Mouse (Mus musculus): ENCODE results near the gene Hdac4. TPM values are rescaled to one million over a fixed set of nuclear protein-coding genes. Genes with fewer than 3 reads are reported as not detected.

Gene Hdac4
- polyA plus RNA-seq, 1 experiment from 2014 or later = 6.4 TPM

- no peak overlapping the region for H3K9ac ChIP-seq
Observed at GRCm38 (mm10) chr1:92104718-92105117, 90.8 kb downstream of the Hdac4 start.

GRCm38 (mm10) chr1:92103971-92104370 is 91.5 kb downstream of the Hdac4 start:
- no peaks in the 10 kb centered on the region for H3K27me3 ChIP-seq (replicated peaks)
- H3K36me3 ChIP-seq = no peaks in the 10 kb centered on the region
- no peak for ATAC-seq
- H3K4me3 ChIP-seq = no peak overlapping the region
- no peak overlapping the region for H3K27ac ChIP-seq
- H3K4me1 ChIP-seq = peaks cover 34% of the 10 kb centered on the region
- H3K9ac ChIP-seq = no peak overlapping the region
- no peaks in the 10 kb centered on the region for H3K9me3 ChIP-seq (replicated peaks)
- no peak overlapping the region for H3K4me2 ChIP-seq

More at GRCm38 (mm10) chr1:92104718-92105117, 90.8 kb downstream of the Hdac4 start:
- peaks cover 29% of the 10 kb centered on the region for H3K4me1 ChIP-seq
- H3K27me3 ChIP-seq (replicated peaks) = no peaks in the 10 kb centered on the region
- H3K27ac ChIP-seq = no peak overlapping the region
- H3K4me2 ChIP-seq = no peak overlapping the region
- ATAC-seq = no peak
- H3K9me3 ChIP-seq (replicated peaks) = no peaks in the 10 kb centered on the region
- H3K36me3 ChIP-seq = no peaks in the 10 kb centered on the region
- WGBS (ENCODE audit: insufficient replicate concordance) = 47% methylated on average over 3 of the region's 3 CpGs
- H3K4me3 ChIP-seq = no peak overlapping the region

GRCm38 (mm10) chr1:92103377-92103776 is 92.1 kb downstream of the Hdac4 start:
- Histone ChIP-seq H3K27me3 (replicated peaks) (no peaks in the 10 kb centered on the region), H3K9me3 (replicated peaks) (no peaks in the 10 kb centered on the region), H3K36me3 (no peaks in the 10 kb centered on the region), H3K4me3 (no peak overlapping the region), H3K9ac (no peak overlapping the region), H3K4me2 (no peak overlapping the region), H3K27ac (no peak overlapping the region), H3K4me1 (peaks cover 34% of the 10 kb centered on the region)
- no peak for ATAC-seq
- WGBS (ENCODE audit: insufficient replicate concordance) = 62% methylated on average over 3 of the region's 3 CpGs

- Histone ChIP-seq H3K36me3 (no peaks in the 10 kb centered on the region), H3K9me3 (replicated peaks) (no peaks in the 10 kb centered on the region), H3K4me1 (peaks cover 34% of the 10 kb centered on the region), H3K9ac (no peak overlapping the region), H3K4me3 (no peak overlapping the region), H3K27ac (no peak overlapping the region), H3K27me3 (replicated peaks) (no peaks in the 10 kb centered on the region), H3K4me2 (no peak overlapping the region)
- ATAC-seq = no peak
- WGBS (ENCODE audit: insufficient replicate concordance) = 82% methylated on average over 1 of the region's 1 CpGs
Observed at GRCm38 (mm10) chr1:92102825-92103224, 92.7 kb downstream of the Hdac4 start.

GRCm38 (mm10) chr1:92100371-92100891 is 95.1 kb downstream of the Hdac4 start:
- Histone ChIP-seq H3K27ac (no peak overlapping the region), H3K4me1 (peaks cover 34% of the 10 kb centered on the region), H3K9me3 (replicated peaks) (no peaks in the 10 kb centered on the region), H3K9ac (no peak overlapping the region), H3K4me2 (no peak overlapping the region), H3K27me3 (replicated peaks) (no peaks in the 10 kb centered on the region), H3K36me3 (no peaks in the 10 kb centered on the region), H3K4me3 (no peak overlapping the region)
- no peak; the same call in 1 of the 2 replicates for ATAC-seq
- 67% methylated on average over 4 of the region's 4 CpGs for WGBS (ENCODE audit: insufficient replicate concordance)

GRCm38 (mm10) chr1:92099964-92100363 is 95.5 kb downstream of the Hdac4 start:
- no peak overlapping the region for H3K4me3 ChIP-seq
- 70% methylated on average over 4 of the region's 4 CpGs for WGBS (ENCODE audit: insufficient replicate concordance)
- H3K36me3 ChIP-seq = no peaks in the 10 kb centered on the region
- H3K27ac ChIP-seq = no peak overlapping the region
- peaks cover 34% of the 10 kb centered on the region for H3K4me1 ChIP-seq
- no peak overlapping the region for H3K9ac ChIP-seq
- no peaks in the 10 kb centered on the region for H3K27me3 ChIP-seq (replicated peaks)
- no peak for ATAC-seq
- no peak overlapping the region for H3K4me2 ChIP-seq
- no peaks in the 10 kb centered on the region for H3K9me3 ChIP-seq (replicated peaks)

- no peak overlapping the region for H3K4me3 ChIP-seq
- H3K36me3 ChIP-seq = no peaks in the 10 kb centered on the region
- no peak overlapping the region for H3K9ac ChIP-seq
- WGBS (ENCODE audit: insufficient replicate concordance) = 46% methylated on average over 4 of the region's 4 CpGs
- H3K4me1 ChIP-seq = peaks cover 34% of the 10 kb centered on the region
- no peaks in the 10 kb centered on the region for H3K27me3 ChIP-seq (replicated peaks)
- no peak for ATAC-seq
- no peak overlapping the region for H3K4me2 ChIP-seq
- H3K27ac ChIP-seq = no peak overlapping the region
- H3K9me3 ChIP-seq (replicated peaks) = no peaks in the 10 kb centered on the region
Observed at GRCm38 (mm10) chr1:92099502-92099901, 96.0 kb downstream of the Hdac4 start.

- ATAC-seq = no peak
- Histone ChIP-seq H3K27me3 (replicated peaks) (no peaks in the 10 kb centered on the region), H3K27ac (no peak overlapping the region), H3K4me3 (no peak overlapping the region), H3K4me1 (peaks cover 31% of the 10 kb centered on the region), H3K9me3 (replicated peaks) (no peaks in the 10 kb centered on the region), H3K36me3 (no peaks in the 10 kb centered on the region), H3K4me2 (no peak overlapping the region), H3K9ac (no peak overlapping the region)
- 79% methylated on average over 3 of the region's 3 CpGs for WGBS (ENCODE audit: insufficient replicate concordance)
Observed at GRCm38 (mm10) chr1:92098456-92098855, 97.0 kb downstream of the Hdac4 start.

- H3K27ac ChIP-seq = no peak overlapping the region
- 62% methylated on average over 3 of the region's 3 CpGs for WGBS (ENCODE audit: insufficient replicate concordance)
- no peak for ATAC-seq
- no peaks in the 10 kb centered on the region for H3K9me3 ChIP-seq (replicated peaks)
- H3K27me3 ChIP-seq (replicated peaks) = no peaks in the 10 kb centered on the region
- H3K4me2 ChIP-seq = no peak overlapping the region
- no peak overlapping the region for H3K4me3 ChIP-seq
- no peaks in the 10 kb centered on the region for H3K36me3 ChIP-seq
- peaks cover 18% of the 10 kb centered on the region for H3K4me1 ChIP-seq
- H3K9ac ChIP-seq = no peak overlapping the region
Observed at GRCm38 (mm10) chr1:92096991-92097525, 98.4 kb downstream of the Hdac4 start.

- Histone ChIP-seq H3K4me1 (0 out of 2 replicates have a peak, but pooled peaks cover 4% of the 10 kb centered on the region), H3K9ac (no peak overlapping the region), H3K9me3 (replicated peaks) (no peaks in the 10 kb centered on the region), H3K27ac (no peak overlapping the region), H3K27me3 (replicated peaks) (no peaks in the 10 kb centered on the region), H3K36me3 (no peaks in the 10 kb centered on the region), H3K4me3 (no peak overlapping the region), H3K4me2 (no peak overlapping the region)
- WGBS (ENCODE audit: insufficient replicate concordance) = 74% methylated on average over 4 of the region's 4 CpGs
- no peak for ATAC-seq
Observed at GRCm38 (mm10) chr1:92092286-92092685, 103.2 kb downstream of the Hdac4 start.

GRCm38 (mm10) chr1:92087821-92088220 is 107.7 kb downstream of the Hdac4 start:
- WGBS (ENCODE audit: insufficient replicate concordance) = 61% methylated on average over 2 of the region's 2 CpGs
- H3K4me2 ChIP-seq = no peak overlapping the region
- no peaks in the 10 kb centered on the region for H3K9me3 ChIP-seq (replicated peaks)
- ATAC-seq = no peak
- peaks cover 25% of the 10 kb centered on the region for H3K4me1 ChIP-seq
- no peak overlapping the region for H3K9ac ChIP-seq
- no peak overlapping the region for H3K4me3 ChIP-seq
- no peaks in the 10 kb centered on the region for H3K27me3 ChIP-seq (replicated peaks)
- no peak overlapping the region for H3K27ac ChIP-seq
- no peaks in the 10 kb centered on the region for H3K36me3 ChIP-seq

- Histone ChIP-seq H3K27ac (no peak overlapping the region), H3K4me1 (peaks cover 30% of the 10 kb centered on the region), H3K4me2 (no peak overlapping the region), H3K36me3 (no peaks in the 10 kb centered on the region), H3K9me3 (replicated peaks) (no peaks in the 10 kb centered on the region), H3K27me3 (replicated peaks) (no peaks in the 10 kb centered on the region), H3K9ac (no peak overlapping the region), H3K4me3 (no peak overlapping the region)
- whole genome bisulfite sequencing (ENCODE audit: insufficient replicate concordance) = 68% methylated on average over 2 of the region's 2 CpGs
- ATAC-seq = no peak
Observed at GRCm38 (mm10) chr1:92087343-92087742, 108.2 kb downstream of the Hdac4 start.

- Histone ChIP-seq H3K4me1 (peaks cover 30% of the 10 kb centered on the region), H3K27me3 (replicated peaks) (no peaks in the 10 kb centered on the region), H3K4me3 (no peak overlapping the region), H3K36me3 (no peaks in the 10 kb centered on the region), H3K9me3 (replicated peaks) (no peaks in the 10 kb centered on the region), H3K27ac (no peak overlapping the region), H3K9ac (no peak overlapping the region), H3K4me2 (no peak overlapping the region)
- 67% methylated on average over 4 of the region's 4 CpGs for WGBS (ENCODE audit: insufficient replicate concordance)
- ATAC-seq = no peak
Observed at GRCm38 (mm10) chr1:92086841-92087240, 108.7 kb downstream of the Hdac4 start.

Data from liver, embryonic 12.5 days (tissue).